15 mouse cellular contexts compared by ENCODE assay signal in the genomic region with DNA sequence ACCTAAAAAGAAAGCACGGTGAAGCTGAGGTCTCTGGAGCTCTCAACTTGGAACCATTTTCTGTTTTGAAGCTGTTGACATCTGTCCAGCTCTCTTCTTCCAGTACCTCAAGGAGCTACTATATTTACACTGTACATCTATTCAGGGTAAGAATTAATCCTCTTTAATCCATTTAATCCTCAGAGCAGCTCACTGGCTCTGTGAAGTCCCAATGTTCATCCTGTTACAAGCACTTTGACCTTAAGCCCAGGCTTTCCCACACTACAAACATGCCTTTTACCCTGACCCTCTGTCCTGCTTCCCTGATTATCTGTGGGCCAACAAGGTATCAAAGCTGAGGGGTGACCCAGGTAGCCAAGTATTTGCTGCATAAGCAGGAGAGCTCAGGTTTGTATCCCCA.
DNase-seq lines count a peak whose midpoint lies in the region.
"Had no signal": no experiment of that assay in that cellular context is flagged by ENCODE, and none has a peak within 500 bp of the region (broad histone marks: within the 10 kb centered on the region; RNA-seq: fewer than 3 reads in every experiment).

No protein-coding gene starts in this region.

- peak; percentile 75 for DNase-seq in retina, adult 2 months (ENCODE audit: low read depth, low spot score)
- DNase-seq in retina, embryonic 14.5 days (ENCODE audit: low spot score) = no peak
- peak; percentile 50 for DNase-seq in retina, postnatal 1 day
- DNase-seq in heart, postnatal 10 days = no peak
- no peak for DNase-seq in layer of hippocampus, postnatal 14 days (ENCODE audit: low spot score in 2 of 2)
- DNase-seq: adrenal gland, adult 2 months; adrenal gland, postnatal 10 days; adrenal gland, postnatal 25 days; cerebellum, adult 11 months; cerebellum, adult 18-20 months; cerebellum, adult 8-10 months; cerebellum, adult 9-11 months; cerebellum, postnatal 14 days; cerebellum, postnatal 36 days; embryo, embryonic 11 days had no signal

- intact Hi-C loops in heart, postnatal 10 days (cut with DNase I) = no loop called here

Comparison
In these comparisons a context has a peak if more than half of its experiments do, and no peak if none do; other contexts are left out.
1. DNase-seq: peak in retina, adult 2 months (single experiment) and retina, postnatal 1 day (single experiment); none in retina, embryonic 14.5 days (single experiment), heart, postnatal 10 days (0 of 2) and layer of hippocampus, postnatal 14 days (0 of 2).